Mouse (Mus musculus): ENCODE data around the gene Galntl6. TPM values are rescaled to one million over a fixed set of nuclear protein-coding genes. Genes with fewer than 3 reads are reported as not detected.
A peak's percentile ranks its signal among the peaks of the same experiment; 100 is the strongest.

Galntl6 gene
- polyA plus RNA-seq, 1 experiment from 2014 or later, result 0.20 TPM

- WGBS, result 83% methylated on average over 4 of the region's 4 CpGs
- Histone ChIP-seq H3K27ac (ENCODE audit: low read depth, low read length) (no peak overlapping the region), H3K9me3 (ENCODE audit: control insufficient read depth) (no peaks in the 10 kb centered on the region), H3K36me3 (ENCODE audit: control insufficient read depth, insufficient read depth) (no peaks in the 10 kb centered on the region), H3K9ac (ENCODE audit: low read depth, low read length) (no peak overlapping the region), H3K4me3 (ENCODE audit: low read depth, low read length) (no peak overlapping the region), H3K4me2 (replicated peaks; ENCODE audit: low read depth) (no peak overlapping the region), H3K4me1 (replicated peaks; ENCODE audit: control insufficient read depth, insufficient read depth, low read length) (no peaks in the 10 kb centered on the region), H3K27me3 (replicated peaks; ENCODE audit: control insufficient read depth, insufficient read depth, low read length) (no peaks in the 10 kb centered on the region)
- no peak for ATAC-seq
- TF ChIP-seq CTCF (IDR thresholded peaks at IDR 0.05; ENCODE audit: low read depth), result no peak
These were observed 1175.2 kb downstream of the Galntl6 start for GRCm38 (mm10) chr8:57737281-57737680.

- Histone ChIP-seq H3K36me3 (ENCODE audit: control insufficient read depth, insufficient read depth) (no peaks in the 10 kb centered on the region), H3K4me1 (replicated peaks; ENCODE audit: control insufficient read depth, insufficient read depth, low read length) (no peaks in the 10 kb centered on the region), H3K9ac (ENCODE audit: low read depth, low read length) (no peak overlapping the region), H3K4me3 (ENCODE audit: low read depth, low read length) (no peak overlapping the region), H3K4me2 (replicated peaks; ENCODE audit: low read depth) (no peak overlapping the region), H3K9me3 (ENCODE audit: control insufficient read depth) (no peaks in the 10 kb centered on the region), H3K27ac (ENCODE audit: low read depth, low read length) (no peak overlapping the region), H3K27me3 (replicated peaks; ENCODE audit: control insufficient read depth, insufficient read depth, low read length) (no peaks in the 10 kb centered on the region)
- ATAC-seq, result no peak
- 57% methylated on average over 2 of the region's 2 CpGs for WGBS
- no peak for TF ChIP-seq CTCF (IDR thresholded peaks at IDR 0.05; ENCODE audit: low read depth)
These were observed 1179.6 kb downstream of the Galntl6 start for GRCm38 (mm10) chr8:57732795-57733194.

GRCm38 (mm10) chr8:57731666-57732065 is 1180.8 kb downstream of the Galntl6 start:
- no peaks in the 10 kb centered on the region for H3K36me3 ChIP-seq (ENCODE audit: control insufficient read depth, insufficient read depth)
- no peak overlapping the region for H3K27ac ChIP-seq (ENCODE audit: low read depth, low read length)
- no peaks in the 10 kb centered on the region for H3K9me3 ChIP-seq (ENCODE audit: control insufficient read depth)
- no peak overlapping the region for H3K4me2 ChIP-seq (replicated peaks; ENCODE audit: low read depth)
- WGBS, result 31% methylated on average over 8 of the region's 8 CpGs
- no peak for ATAC-seq
- no peaks in the 10 kb centered on the region for H3K4me1 ChIP-seq (replicated peaks; ENCODE audit: control insufficient read depth, insufficient read depth, low read length)
- TF ChIP-seq CTCF (IDR thresholded peaks at IDR 0.05; ENCODE audit: low read depth), result no peak
- no peaks in the 10 kb centered on the region for H3K27me3 ChIP-seq (replicated peaks; ENCODE audit: control insufficient read depth, insufficient read depth, low read length)
- no peak overlapping the region for H3K4me3 ChIP-seq (ENCODE audit: low read depth, low read length)
- H3K9ac ChIP-seq (ENCODE audit: low read depth, low read length), result no peak overlapping the region

- Histone ChIP-seq H3K4me3 (ENCODE audit: low read depth, low read length) (no peak overlapping the region), H3K27ac (ENCODE audit: low read depth, low read length) (no peak overlapping the region), H3K4me1 (replicated peaks; ENCODE audit: control insufficient read depth, insufficient read depth, low read length) (no peaks in the 10 kb centered on the region), H3K36me3 (ENCODE audit: control insufficient read depth, insufficient read depth) (no peaks in the 10 kb centered on the region), H3K27me3 (replicated peaks; ENCODE audit: control insufficient read depth, insufficient read depth, low read length) (no peaks in the 10 kb centered on the region), H3K9me3 (ENCODE audit: control insufficient read depth) (no peaks in the 10 kb centered on the region), H3K4me2 (replicated peaks; ENCODE audit: low read depth) (no peak overlapping the region), H3K9ac (ENCODE audit: low read depth, low read length) (no peak overlapping the region)
- 80% methylated on average over 2 of the region's 2 CpGs for WGBS
- ATAC-seq, result no peak
- TF ChIP-seq CTCF (IDR thresholded peaks at IDR 0.05; ENCODE audit: low read depth), result no peak
These were observed 1184.2 kb downstream of the Galntl6 start for GRCm38 (mm10) chr8:57728276-57728675.

- Histone ChIP-seq H3K9me3 (ENCODE audit: control insufficient read depth) (no peaks in the 10 kb centered on the region), H3K4me1 (replicated peaks; ENCODE audit: control insufficient read depth, insufficient read depth, low read length) (no peaks in the 10 kb centered on the region), H3K4me2 (replicated peaks; ENCODE audit: low read depth) (no peak overlapping the region), H3K27ac (ENCODE audit: low read depth, low read length) (no peak overlapping the region), H3K27me3 (replicated peaks; ENCODE audit: control insufficient read depth, insufficient read depth, low read length) (no peaks in the 10 kb centered on the region), H3K9ac (ENCODE audit: low read depth, low read length) (no peak overlapping the region), H3K36me3 (ENCODE audit: control insufficient read depth, insufficient read depth) (no peaks in the 10 kb centered on the region), H3K4me3 (ENCODE audit: low read depth, low read length) (no peak overlapping the region)
- peak; percentile 68 for ATAC-seq
- TF ChIP-seq CTCF (IDR thresholded peaks at IDR 0.05; ENCODE audit: low read depth), result no peak
- WGBS, result 78% methylated on average over 13 of the region's 13 CpGs
These were observed 1187.4 kb downstream of the Galntl6 start for GRCm38 (mm10) chr8:57724843-57725627.

Other genes with a start within 250 kb of the Galntl6 start
- 0.07 and 0.27 TPM in 2 replicates for gene BC030500, start 885 bp downstream of the Galntl6 start, polyA plus RNA-seq (2015; fragmentation: Nextera tagmentation; extraction: Ambion mirVana)